Mouse (Mus musculus) myocyte (in vitro differentiated cells): ENCODE measurements around the gene Prkg1.

Experiments
- E2F4 ChIP-seq: IDR thresholded peaks from one replicate; pipeline ENCODE4 v1.6.1; 2011; ENCODE audit warnings: mild to moderate bottlenecking, control low read depth, moderate library complexity; ENCODE audit not compliant: insufficient read depth
- MAX ChIP-seq: IDR thresholded peaks from one replicate; pipeline ENCODE4 v1.6.1; 2011; ENCODE audit warnings: low read depth, mild to moderate bottlenecking, control low read depth
- MYOG ChIP-seq, 3 experiments: IDR thresholded peaks; one replicate each; pipeline ENCODE4 v1.6.1; 2011; ENCODE audit warnings: control low read depth in 2 of 3, low read depth in 2 of 3, mild to moderate bottlenecking in 2 of 3; ENCODE audit not compliant: insufficient read length in 2 of 3, control insufficient read depth in 1 of 3, insufficient read depth in 1 of 3
- POLR2A ChIP-seq: IDR thresholded peaks from one replicate; pipeline ENCODE4 v1.6.1; 2011; ENCODE audit warnings: low read depth, mild to moderate bottlenecking, control low read depth, moderate library complexity; ENCODE audit not compliant: insufficient read length
- REST ChIP-seq: IDR thresholded peaks from one replicate; pipeline ENCODE4 v1.6.1; 2011; ENCODE audit warnings: mild to moderate bottlenecking, control low read depth, moderate library complexity; ENCODE audit not compliant: insufficient read depth, insufficient read length
- TCF3 ChIP-seq: IDR thresholded peaks from one replicate; pipeline ENCODE4 v1.6.1; 2011; ENCODE audit warnings: low read depth, control low read depth; ENCODE audit not compliant: insufficient read length
- USF1 ChIP-seq: IDR thresholded peaks from one replicate; pipeline ENCODE4 v1.6.1; 2011; ENCODE audit warnings: low read depth, mild to moderate bottlenecking, control low read depth, moderate library complexity

DNA sequence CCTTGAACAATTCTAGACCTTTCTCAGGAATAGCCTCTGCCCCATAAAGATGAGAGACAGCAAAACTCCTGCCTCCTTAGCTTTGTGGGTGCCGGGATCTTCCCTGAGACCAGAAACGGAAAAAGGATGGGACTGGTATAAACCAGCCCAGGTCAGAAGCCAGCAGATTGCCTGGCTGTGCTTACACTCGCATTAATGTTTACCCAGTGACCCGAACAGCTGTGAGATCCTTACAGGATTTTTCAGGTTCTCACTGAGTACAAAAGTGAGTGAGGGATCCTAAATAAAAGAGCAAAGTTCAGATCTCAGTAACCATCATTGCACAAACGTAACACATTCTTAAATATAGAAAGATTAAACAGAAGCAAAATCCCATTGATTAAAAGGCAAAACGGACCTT is 1248.1 kb downstream of the Prkg1 start:
- TF ChIP-seq MAX (no peak), USF1 (no peak), POLR2A (no peak), E2F4 (no peak), REST (no peak), TCF3 (no peak), MYOG (IDR thresholded peaks at IDR 0.05; ENCODE audit: control insufficient read depth in 1 of 3, insufficient read depth in 1 of 3, insufficient read length in 2 of 3, low read depth in 2 of 3) (no peak)
